Mouse (Mus musculus): ENCODE measurements at regions not wholly inside any gene's neighbourhood (a gene's known extent, or its start where the extent isn't known, plus 50 kb on each side); places are given as distances from the start of the nearest gene placed in this dataset.

- DNase-seq (ENCODE audit: low spot score in 2 of 2) = no peak
Observed at GRCm38 (mm10) chr1:137452749-137453148, 492.5 kb upstream of the Nr5a2 start.

GRCm38 (mm10) chr1:137446497-137446896, 486.2 kb upstream of the Nr5a2 start:
- DNase-seq (ENCODE audit: low spot score in 2 of 2) = no peak

- no peak for DNase-seq (ENCODE audit: low spot score in 2 of 2)
Observed at GRCm38 (mm10) chr1:137428110-137428509, 467.9 kb upstream of the Nr5a2 start.

GRCm38 (mm10) chr1:137418388-137418787, 458.1 kb upstream of the Nr5a2 start:
- DNase-seq (ENCODE audit: low spot score in 2 of 2) = no peak

- no peak for DNase-seq (ENCODE audit: low spot score in 2 of 2)
Observed at GRCm38 (mm10) chr1:137396736-137397135, 436.5 kb upstream of the Nr5a2 start.

- DNase-seq (ENCODE audit: low spot score in 2 of 2) = no peak
Observed at GRCm38 (mm10) chr1:137387509-137387908, 427.3 kb upstream of the Nr5a2 start.

GRCm38 (mm10) chr1:137378072-137378985, 418.1 kb upstream of the Nr5a2 start:
- no peak for DNase-seq (ENCODE audit: low spot score in 2 of 2)

- DNase-seq (ENCODE audit: low spot score in 2 of 2) = no peak
Observed at GRCm38 (mm10) chr1:137376685-137377084, 416.4 kb upstream of the Nr5a2 start.

GRCm38 (mm10) chr1:137374641-137375040, 414.4 kb upstream of the Nr5a2 start:
- no peak for DNase-seq (ENCODE audit: low spot score in 2 of 2)

- no peak for DNase-seq (ENCODE audit: low spot score in 2 of 2)
Observed at GRCm38 (mm10) chr1:137373509-137374420, 413.5 kb upstream of the Nr5a2 start.

- DNase-seq (ENCODE audit: low spot score in 2 of 2) = no peak
Observed at GRCm38 (mm10) chr1:137372236-137372635, 412.0 kb upstream of the Nr5a2 start.

GRCm38 (mm10) chr1:137364396-137364795, 404.1 kb upstream of the Nr5a2 start:
- no peak for DNase-seq (ENCODE audit: low spot score in 2 of 2)

- no peak for DNase-seq (ENCODE audit: low spot score in 2 of 2)
Observed at GRCm38 (mm10) chr1:137363969-137364368, 403.7 kb upstream of the Nr5a2 start.

GRCm38 (mm10) chr1:137363561-137363960, 403.3 kb upstream of the Nr5a2 start:
- DNase-seq (ENCODE audit: low spot score in 2 of 2) = no peak

- no peak for DNase-seq (ENCODE audit: low spot score in 2 of 2)
Observed at GRCm38 (mm10) chr1:137360688-137361570, 400.7 kb upstream of the Nr5a2 start.

GRCm38 (mm10) chr1:137355941-137356512, 395.8 kb upstream of the Nr5a2 start:
- no peak for DNase-seq (ENCODE audit: low spot score in 2 of 2)

- DNase-seq (ENCODE audit: low spot score in 2 of 2) = no peak
Observed at GRCm38 (mm10) chr1:137352390-137353027, 392.3 kb upstream of the Nr5a2 start.

GRCm38 (mm10) chr1:137334137-137334536, 373.9 kb upstream of the Nr5a2 start:
- no peak for DNase-seq (ENCODE audit: low spot score in 2 of 2)

- DNase-seq (ENCODE audit: low spot score in 2 of 2) = peak in 1 of 2 experiments; percentile 27
Observed at GRCm38 (mm10) chr1:137332108-137332769, 372.0 kb upstream of the Nr5a2 start.

- DNase-seq (ENCODE audit: low spot score in 2 of 2) = no peak
Observed at GRCm38 (mm10) chr1:137331746-137332107, 371.5 kb upstream of the Nr5a2 start.
